Mouse (Mus musculus) adrenal gland, postnatal 4 days (tissue): Measurements from ENCODE around the gene Slc24a5. TPM values are rescaled to one million over a fixed set of nuclear protein-coding genes. Genes with fewer than 3 reads are reported as not detected.

Experiments
- DNase-seq, 2 experiments: peaks; one replicate each; pipeline ENCODE4 v3.0.0; 2021 to 2022; ENCODE audit warnings: low spot score in 2 of 2, mixed read lengths in 2 of 2
- total RNA-seq, 2 experiments: library from RNA; stranded (reverse); gene quantifications; 2 replicates each; pipeline ENCODE4 v1.2.3; 2021

The Slc24a5 gene
- total RNA-seq, 2 experiments from 2014 or later, result 0.14 to 0.45 TPM

GRCm38 (mm10) chr2:125119381-125120110 is 51.6 kb downstream of the Slc24a5 start:
- no peak for DNase-seq

- DNase-seq, result no peak
Observed at GRCm38 (mm10) chr2:125122288-125122623, 54.3 kb downstream of the Slc24a5 start.

- peak; percentile 17 to 28 for DNase-seq
Observed at GRCm38 (mm10) chr2:125122624-125123476, 54.9 kb downstream of the Slc24a5 start.

- DNase-seq, result peak; percentile 64 to 76
Observed at GRCm38 (mm10) chr2:125123477-125123852, 55.5 kb downstream of the Slc24a5 start, which contains the start of gene Myef2. Gene Myef2, minus strand, starts transcription at chr2:125123661.

GRCm38 (mm10) chr2:125125824-125126223 is 57.9 kb downstream of the Slc24a5 start:
- DNase-seq, result no peak

GRCm38 (mm10) chr2:125126792-125127191 is 58.9 kb downstream of the Slc24a5 start:
- DNase-seq, result no peak

GRCm38 (mm10) chr2:125134113-125134512 is 66.2 kb downstream of the Slc24a5 start:
- DNase-seq, result no peak

- DNase-seq, result peak; percentile 58 to 73
Observed at GRCm38 (mm10) chr2:125135903-125136811, 68.2 kb downstream of the Slc24a5 start, which contains the start of gene Ctxn2. Gene Ctxn2, plus strand, starts transcription at chr2:125136692.

- no peak for DNase-seq
Observed at GRCm38 (mm10) chr2:125136846-125137245, 68.9 kb downstream of the Slc24a5 start.

Other genes starting within 250 kb of the Slc24a5 start
- gene Myef2, start 55.5 kb downstream of the Slc24a5 start, total RNA-seq, result 10 to 100 TPM; 52.9 to 63.2 TPM
- not detected for gene Ctxn2, start 68.6 kb downstream of the Slc24a5 start, total RNA-seq
- 10 to 100 TPM in 1 of 2 experiments, under 1 TPM in 1; 0.79 to 29.2 TPM for gene Slc12a1, start 84.4 kb downstream of the Slc24a5 start, total RNA-seq
- 10 to 100 TPM; 73.2 to 75.0 TPM for gene Dut, start 179.1 kb downstream of the Slc24a5 start, total RNA-seq